Mouse (Mus musculus) spleen, adult 18-20 months (tissue): ENCODE data around the gene Lims1.
"Not testable (repeated sequence)": the region's sequence is repeated elsewhere in the genome, so short reads cannot be mapped to it uniquely, and the experiment has no call there.

Experiments
- DNase-seq, 2 experiments: peaks; one replicate each; pipeline ENCODE4 v3.0.0; 2022; ENCODE audit warnings: mixed read lengths in 2 of 2

Gene Lims1

GRCm38 (mm10) chr10:58323028-58323991 lies at the start of gene Lims1:
TSS of gene Lims1 (plus strand) at chr10:58323466.
- DNase-seq, result peak; percentile 98 to 99

GRCm38 (mm10) chr10:58282238-58282637 lies 41.0 kb upstream of the Lims1 start:
- DNase-seq, result no peak

GRCm38 (mm10) chr10:58290742-58291141 lies 32.5 kb upstream of the Lims1 start:
- DNase-seq, result no peak

- no peak for DNase-seq
These were observed 29.0 kb upstream of the Lims1 start for GRCm38 (mm10) chr10:58294246-58294645.

- DNase-seq, result no peak
These were observed 27.7 kb upstream of the Lims1 start for GRCm38 (mm10) chr10:58295605-58296004.

GRCm38 (mm10) chr10:58304996-58305395 lies 18.3 kb upstream of the Lims1 start:
- DNase-seq, result no peak

- DNase-seq, result no peak
These were observed 16.4 kb upstream of the Lims1 start for GRCm38 (mm10) chr10:58306897-58307296.

- no peak for DNase-seq
These were observed 12.5 kb upstream of the Lims1 start for GRCm38 (mm10) chr10:58310791-58311190.

GRCm38 (mm10) chr10:58312887-58313286 lies 10.4 kb upstream of the Lims1 start:
- DNase-seq, result no peak

- DNase-seq, result no peak
These were observed 2.4 kb upstream of the Lims1 start for GRCm38 (mm10) chr10:58320881-58321280.

- DNase-seq, result no peak
These were observed 772 bp upstream of the Lims1 start for GRCm38 (mm10) chr10:58322361-58323027.

- DNase-seq, result no peak
These were observed 3.0 kb downstream of the Lims1 start for GRCm38 (mm10) chr10:58326271-58326670.

- not testable (repeated sequence) for DNase-seq
These were observed 4.6 kb downstream of the Lims1 start for GRCm38 (mm10) chr10:58327836-58328235.

- DNase-seq, result no peak
These were observed 5.3 kb downstream of the Lims1 start for GRCm38 (mm10) chr10:58328517-58329108.

GRCm38 (mm10) chr10:58330635-58331034 lies 7.4 kb downstream of the Lims1 start:
- no peak for DNase-seq

- DNase-seq, result no peak
These were observed 8.5 kb downstream of the Lims1 start for GRCm38 (mm10) chr10:58331741-58332140.

GRCm38 (mm10) chr10:58333414-58333813 lies 10.1 kb downstream of the Lims1 start:
- DNase-seq, result no peak

- no peak for DNase-seq
These were observed 12.9 kb downstream of the Lims1 start for GRCm38 (mm10) chr10:58336156-58336555.

GRCm38 (mm10) chr10:58337091-58337490 lies 13.8 kb downstream of the Lims1 start:
- DNase-seq, result not testable (repeated sequence)

- no peak for DNase-seq
These were observed 15.3 kb downstream of the Lims1 start for GRCm38 (mm10) chr10:58338590-58338989.

- DNase-seq, result no peak
These were observed 18.4 kb downstream of the Lims1 start for GRCm38 (mm10) chr10:58341685-58342084.

GRCm38 (mm10) chr10:58342199-58342598 lies 18.9 kb downstream of the Lims1 start:
- no peak for DNase-seq

GRCm38 (mm10) chr10:58343552-58343951 lies 20.3 kb downstream of the Lims1 start:
- no peak for DNase-seq
